Mouse (Mus musculus): ENCODE data around the gene Mthfr.

- TF ChIP-seq EP300 (IDR thresholded peaks at IDR 0.05; ENCODE audit: low read depth) (no peak), CTCF (IDR thresholded peaks at IDR 0.05; ENCODE audit: low read depth) (no peak)
Observed at GRCm38 (mm10) chr4:148071508-148071907, 32.6 kb downstream of the Mthfr start.

All from liver, postnatal 0 days (tissue).